Mouse (Mus musculus) erythroblast, embryonic 14.5 days (primary cell): ENCODE data around the gene Dpep3.

Source experiments
- GATA1 ChIP-seq: IDR thresholded peaks from 2 replicates; pipeline ENCODE4 v1.6.1; 2012; ENCODE audit warnings: low read length, inconsistent platforms, mixed read lengths
- TAL1 ChIP-seq: IDR thresholded peaks from 3 replicates; pipeline ENCODE4 v1.6.1; 2012; ENCODE audit warnings: low read length, inconsistent platforms, mixed read lengths

DNA sequence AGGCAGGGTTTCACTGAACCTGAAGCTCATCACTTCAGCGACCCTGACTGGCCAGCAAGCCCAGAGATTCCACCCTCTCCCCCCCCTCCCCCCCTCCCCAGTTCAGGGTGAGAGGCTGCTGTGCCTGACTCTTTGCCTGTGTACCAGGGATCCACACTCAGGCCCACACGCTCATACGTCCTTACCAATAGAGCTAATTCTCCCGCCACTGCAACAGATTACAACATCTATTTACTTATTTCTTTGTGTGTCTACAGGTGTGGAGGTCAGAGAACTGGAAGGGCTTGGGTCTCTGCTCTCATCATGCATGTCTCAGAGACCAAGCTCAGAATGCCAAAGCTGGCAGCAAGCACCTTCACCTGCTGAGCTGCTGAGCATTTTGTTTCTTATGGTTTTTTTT is 14.0 kb upstream of the Dpep3 start:
- no peak for TF ChIP-seq TAL1
- TF ChIP-seq GATA1: no peak
